Mouse (Mus musculus) kidney, postnatal 25 days (tissue): ENCODE measurements around the gene Card19.

ENCODE experiments used
- DNase-seq, 2 experiments: peaks; one replicate each; pipeline ENCODE4 v3.0.0; 2021; ENCODE audit warnings: mixed read lengths in 2 of 2

Gene Card19

GRCm38 (mm10) chr13:49215504-49216219, at the start of gene Card19:
Gene Card19, minus strand, starts transcription at chr13:49216037.
- peak; percentile 97 to 99 for DNase-seq

- no peak for DNase-seq
These were observed 44.3 kb upstream of the Card19 start for GRCm38 (mm10) chr13:49260036-49260722.

GRCm38 (mm10) chr13:49257819-49258313, 42.0 kb upstream of the Card19 start:
- no peak for DNase-seq

- no peak for DNase-seq
These were observed 36.9 kb upstream of the Card19 start for GRCm38 (mm10) chr13:49252746-49253145.

GRCm38 (mm10) chr13:49252113-49252512, 36.3 kb upstream of the Card19 start:
- DNase-seq = no peak

- no peak for DNase-seq
These were observed 35.1 kb upstream of the Card19 start for GRCm38 (mm10) chr13:49250716-49251517.

GRCm38 (mm10) chr13:49249634-49250033, 33.8 kb upstream of the Card19 start:
- peak; percentile 86 to 94 for DNase-seq

GRCm38 (mm10) chr13:49248923-49249322, 33.1 kb upstream of the Card19 start:
- no peak for DNase-seq

GRCm38 (mm10) chr13:49248467-49248862, 32.6 kb upstream of the Card19 start, which contains the start of gene Susd3:
Gene Susd3, minus strand, starts transcription at chr13:49248706.
- DNase-seq = no peak

- peak; percentile 79 to 93 for DNase-seq
These were observed 32.1 kb upstream of the Card19 start for GRCm38 (mm10) chr13:49247740-49248466.

GRCm38 (mm10) chr13:49247232-49247739, 31.4 kb upstream of the Card19 start:
- peak; percentile 36 to 56 for DNase-seq

- DNase-seq = peak in 1 of 2 experiments; percentile 63
These were observed 30.8 kb upstream of the Card19 start for GRCm38 (mm10) chr13:49246626-49247025.

GRCm38 (mm10) chr13:49246011-49246410, 30.2 kb upstream of the Card19 start:
- DNase-seq = peak; percentile 65 to 90

GRCm38 (mm10) chr13:49245251-49245650, 29.4 kb upstream of the Card19 start:
- DNase-seq = peak; percentile 79 to 94

- no peak for DNase-seq
These were observed 27.7 kb upstream of the Card19 start for GRCm38 (mm10) chr13:49243492-49243891.

- peak in 1 of 2 experiments; percentile 55 for DNase-seq
These were observed 26.7 kb upstream of the Card19 start for GRCm38 (mm10) chr13:49242321-49243065.

GRCm38 (mm10) chr13:49238737-49239136, 22.9 kb upstream of the Card19 start:
- DNase-seq = no peak

- no peak for DNase-seq
These were observed 21.8 kb upstream of the Card19 start for GRCm38 (mm10) chr13:49237617-49238016.

- DNase-seq = no peak
These were observed 18.9 kb upstream of the Card19 start for GRCm38 (mm10) chr13:49234711-49235110.

- DNase-seq = peak; percentile 70 to 88
These were observed 18.1 kb upstream of the Card19 start for GRCm38 (mm10) chr13:49233792-49234572.

- DNase-seq = no peak
These were observed 9.8 kb upstream of the Card19 start for GRCm38 (mm10) chr13:49225633-49226032.
